Mouse (Mus musculus): ENCODE results near the gene D330045A20Rik.
"Not testable (repeated sequence)": the region's sequence is repeated elsewhere in the genome, so short reads cannot be mapped to it uniquely, and the experiment has no call there.

The D330045A20Rik gene

GRCm38 (mm10) chrX:139578649-139579278, 98.6 kb downstream of the D330045A20Rik start:
- no peak for DNase-seq

DNA sequence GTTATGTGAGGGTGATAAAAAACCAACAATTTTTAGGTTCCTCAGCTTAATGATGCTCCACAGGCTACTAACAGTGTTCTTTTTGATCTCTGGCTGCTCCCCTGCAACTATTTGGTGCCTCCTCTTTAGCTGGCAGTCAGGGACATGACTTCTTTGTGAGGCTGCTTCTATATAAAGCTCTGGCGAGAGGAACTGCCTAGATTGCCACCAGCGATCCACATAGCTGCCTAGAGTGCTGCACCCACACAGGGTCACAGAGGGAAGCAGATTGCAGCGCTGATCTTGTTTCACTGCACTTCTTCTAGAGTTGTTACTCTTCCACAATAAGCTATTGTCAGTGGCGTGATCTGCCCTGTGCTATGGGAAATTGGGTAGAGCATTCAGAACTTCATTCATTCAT, 103.4 kb downstream of the D330045A20Rik start:
- no peak for DNase-seq

GRCm38 (mm10) chrX:139586676-139587075, 106.5 kb downstream of the D330045A20Rik start:
- DNase-seq: not testable (repeated sequence)

- DNase-seq: no peak
Observed at GRCm38 (mm10) chrX:139596404-139596803, 116.2 kb downstream of the D330045A20Rik start.
